Mouse (Mus musculus): ENCODE data around the gene Abca2. TPM values are rescaled to one million over a fixed set of nuclear protein-coding genes. Genes with fewer than 3 reads are reported as not detected.
A peak's percentile ranks its signal among the peaks of the same experiment; 100 is the strongest.

Gene Abca2
- total and polyA plus RNA-seq, 2 experiments from 2014 or later = 2.4 to 32.0 TPM

DNA sequence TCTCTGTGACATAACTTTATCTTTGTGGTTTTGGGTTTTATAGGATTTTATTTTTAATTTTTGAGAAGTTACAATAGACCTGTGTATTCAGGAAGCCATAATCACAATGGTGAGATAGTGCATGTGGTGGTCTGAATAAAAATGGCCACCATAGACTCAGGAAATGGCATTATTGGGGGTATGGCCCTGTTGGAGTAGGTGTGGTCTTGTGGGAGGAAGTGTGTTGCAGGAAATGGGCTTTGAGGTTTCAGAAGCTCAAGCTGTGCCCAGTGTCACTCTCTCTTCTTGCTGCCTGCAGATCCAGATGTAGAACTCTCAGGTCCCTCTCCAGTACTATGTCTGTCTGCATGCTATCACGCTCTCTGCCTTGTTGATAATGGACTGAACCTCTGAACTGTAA lies 52.0 kb downstream of the Abca2 start:
- Histone ChIP-seq H3K4me3 (ENCODE audit: low read depth, low read length) (no peak overlapping the region), H3K4me2 (ENCODE audit: low read depth, low read length) (no peak overlapping the region), H3K9ac (replicated peaks; ENCODE audit: low read depth, low read length) (no peak overlapping the region), H3K4me1 (ENCODE audit: control insufficient read depth, insufficient read depth) (no peaks in the 10 kb centered on the region; the same call in 1 of the 2 replicates), H3K36me3 (replicated peaks; ENCODE audit: control insufficient read depth, insufficient read depth, low read length) (no peaks in the 10 kb centered on the region), H3K27ac (ENCODE audit: low read depth) (no peak overlapping the region), H3K9me3 (replicated peaks; ENCODE audit: control insufficient read depth, low read length) (no peaks in the 10 kb centered on the region), H3K27me3 (ENCODE audit: control insufficient read depth, insufficient read depth, low read length) (no peaks in the 10 kb centered on the region)
- TF ChIP-seq CTCF (IDR thresholded peaks at IDR 0.05; ENCODE audit: low read depth) (no peak), EP300 (IDR thresholded peaks at IDR 0.05; ENCODE audit: low read depth) (no peak)
- no peak for ATAC-seq (ENCODE audit: insufficient read depth, low read depth)
- 77% methylated on average over 1 of the region's 1 CpGs for WGBS
- no peak for DNase-seq (ENCODE audit: low spot score)

DNA sequence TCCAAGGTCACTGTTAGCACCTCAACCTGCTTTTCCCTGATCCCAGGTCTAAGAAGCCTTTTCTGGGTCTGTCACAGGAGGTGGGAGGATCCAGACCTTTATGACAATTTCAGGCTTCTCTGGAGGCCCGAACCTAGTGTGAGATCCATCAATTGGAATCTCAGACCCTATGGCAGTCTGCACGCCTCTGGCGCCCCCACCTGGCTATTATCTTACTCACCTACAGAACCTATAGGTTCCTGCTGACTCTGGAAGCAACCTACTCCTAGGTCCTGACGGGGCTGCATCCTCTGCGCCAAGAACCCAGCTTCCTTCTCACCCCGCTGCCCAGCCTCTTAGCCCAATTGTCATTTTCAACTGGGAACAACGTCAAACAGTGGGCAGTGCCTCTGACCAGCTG lies 54.5 kb downstream of the Abca2 start:
- WGBS = 18% methylated on average over 7 of the region's 7 CpGs
- H3K4me3 ChIP-seq (ENCODE audit: low read depth, low read length) = no peak overlapping the region
- no peaks in the 10 kb centered on the region; the same call in 1 of the 2 replicates for H3K4me1 ChIP-seq (ENCODE audit: control insufficient read depth, insufficient read depth)
- no peak for ATAC-seq (ENCODE audit: insufficient read depth, low read depth)
- no peak overlapping the region for H3K9ac ChIP-seq (replicated peaks; ENCODE audit: low read depth, low read length)
- no peak overlapping the region for H3K27ac ChIP-seq (ENCODE audit: low read depth)
- H3K9me3 ChIP-seq (replicated peaks; ENCODE audit: control insufficient read depth, low read length) = no peaks in the 10 kb centered on the region
- TF ChIP-seq EP300 (IDR thresholded peaks at IDR 0.05; ENCODE audit: low read depth) (no peak), CTCF (IDR thresholded peaks at IDR 0.05; ENCODE audit: low read depth) (peak; percentile 51)
- DNase-seq (ENCODE audit: low spot score) = no peak
- H3K27me3 ChIP-seq (ENCODE audit: control insufficient read depth, insufficient read depth, low read length) = peaks cover 7% of the 10 kb centered on the region; the same call in 1 of the 2 replicates
- no peak overlapping the region for H3K4me2 ChIP-seq (ENCODE audit: low read depth, low read length)
- no peaks in the 10 kb centered on the region for H3K36me3 ChIP-seq (replicated peaks; ENCODE audit: control insufficient read depth, insufficient read depth, low read length)

DNA sequence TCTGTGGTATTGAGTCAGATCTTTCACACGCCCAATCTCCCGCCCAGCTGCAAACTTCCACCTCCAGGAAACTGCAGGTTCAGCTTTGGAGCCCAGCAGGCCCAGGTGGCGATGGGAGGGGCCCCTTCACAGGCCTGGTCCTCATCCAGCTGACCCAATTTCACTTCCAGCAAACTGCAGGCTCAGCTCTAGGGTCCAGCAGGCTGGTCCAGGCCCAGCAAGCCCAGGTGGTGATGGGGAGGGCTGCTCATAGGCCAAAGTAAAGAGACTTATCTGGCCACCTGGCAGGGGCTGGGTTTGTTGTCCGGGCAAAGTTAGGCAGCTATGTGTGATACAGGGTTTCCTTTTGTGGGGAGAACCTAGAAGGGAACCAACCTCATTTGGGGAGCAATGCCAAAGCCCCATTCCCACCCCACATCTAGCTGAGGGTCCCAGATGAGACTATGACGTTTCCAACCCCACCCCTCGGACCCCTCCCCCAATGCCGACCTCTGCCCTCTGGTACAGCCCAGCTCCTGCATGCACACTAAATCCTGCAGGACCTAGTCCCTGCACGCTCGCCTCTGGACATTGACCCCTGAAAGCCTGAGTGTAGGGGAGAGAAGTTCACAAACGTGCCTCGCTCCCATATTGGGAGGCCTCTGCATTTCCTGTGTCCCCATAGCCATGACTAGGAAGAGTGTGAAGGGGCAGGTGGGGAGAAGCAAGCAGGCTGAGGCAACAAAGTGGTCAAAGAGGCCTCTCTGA lies 56.6 kb downstream of the Abca2 start:
- Histone ChIP-seq H3K36me3 (replicated peaks; ENCODE audit: control insufficient read depth, insufficient read depth, low read length) (no peaks in the 10 kb centered on the region), H3K4me1 (ENCODE audit: control insufficient read depth, insufficient read depth) (no peaks in the 10 kb centered on the region), H3K27me3 (ENCODE audit: control insufficient read depth, insufficient read depth, low read length) (peaks cover 7% of the 10 kb centered on the region; the same call in 1 of the 2 replicates), H3K9me3 (replicated peaks; ENCODE audit: control insufficient read depth, low read length) (no peaks in the 10 kb centered on the region), H3K4me3 (ENCODE audit: low read depth, low read length) (no peak overlapping the region), H3K9ac (replicated peaks; ENCODE audit: low read depth, low read length) (no peak overlapping the region), H3K27ac (ENCODE audit: low read depth) (no peak overlapping the region), H3K4me2 (ENCODE audit: low read depth, low read length) (no peak overlapping the region)
- TF ChIP-seq EP300 (IDR thresholded peaks at IDR 0.05; ENCODE audit: low read depth) = no peak
- TF ChIP-seq CTCF (IDR thresholded peaks at IDR 0.05; ENCODE audit: low read depth) = no peak
- DNase-seq (ENCODE audit: low spot score) (no peak), ATAC-seq (ENCODE audit: insufficient read depth, low read depth) (no peak)
- WGBS = 60% methylated on average over 11 of the region's 11 CpGs

DNA sequence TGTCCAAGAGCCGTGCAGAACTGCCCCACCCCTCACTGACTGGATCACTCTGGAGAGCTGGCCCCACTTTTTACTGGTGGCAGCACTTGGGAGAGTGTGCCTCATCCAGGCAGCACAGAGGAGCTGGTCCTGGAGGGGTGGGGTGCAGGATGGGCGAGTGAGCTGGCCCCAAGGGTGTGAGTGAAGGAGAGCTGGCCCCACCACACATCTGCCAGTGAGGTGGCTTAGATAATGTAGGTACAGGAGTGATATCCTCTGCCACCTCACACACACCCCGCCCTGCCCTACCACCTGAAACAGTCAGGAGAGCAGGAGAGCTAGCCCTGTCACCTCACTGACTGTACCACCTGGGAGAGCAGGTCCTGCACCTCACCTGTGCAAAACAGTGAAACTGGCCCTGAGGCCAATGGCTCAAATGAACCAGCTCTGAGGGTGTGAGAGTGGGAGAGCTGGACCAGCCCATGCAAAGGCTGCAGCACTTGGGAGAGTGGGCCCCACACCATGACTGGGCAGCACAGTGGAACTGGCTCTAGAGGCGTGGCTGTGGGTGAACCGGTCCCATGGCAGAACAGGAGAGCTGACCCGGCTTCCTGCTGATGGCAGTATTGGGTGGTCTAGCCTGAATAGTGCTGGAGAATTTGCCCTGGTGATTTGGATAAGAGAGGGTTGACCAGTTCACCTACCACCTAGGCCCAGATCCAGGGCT lies 59.6 kb downstream of the Abca2 start:
- Histone ChIP-seq H3K9ac (replicated peaks; ENCODE audit: low read depth, low read length) (no peak overlapping the region), H3K27ac (ENCODE audit: low read depth) (no peak overlapping the region), H3K9me3 (replicated peaks; ENCODE audit: control insufficient read depth, low read length) (no peaks in the 10 kb centered on the region), H3K4me2 (ENCODE audit: low read depth, low read length) (no peak overlapping the region), H3K4me1 (ENCODE audit: control insufficient read depth, insufficient read depth) (no peaks in the 10 kb centered on the region), H3K4me3 (ENCODE audit: low read depth, low read length) (no peak overlapping the region), H3K27me3 (ENCODE audit: control insufficient read depth, insufficient read depth, low read length) (peaks cover 7% of the 10 kb centered on the region; the same call in 1 of the 2 replicates), H3K36me3 (replicated peaks; ENCODE audit: control insufficient read depth, insufficient read depth, low read length) (no peaks in the 10 kb centered on the region)
- 60% methylated on average over 6 of the region's 6 CpGs for WGBS
- ATAC-seq (ENCODE audit: insufficient read depth, low read depth) (no peak), DNase-seq (ENCODE audit: low spot score) (no peak)
- TF ChIP-seq CTCF (IDR thresholded peaks at IDR 0.05; ENCODE audit: low read depth) = no peak
- TF ChIP-seq EP300 (IDR thresholded peaks at IDR 0.05; ENCODE audit: low read depth) = no peak

DNA sequence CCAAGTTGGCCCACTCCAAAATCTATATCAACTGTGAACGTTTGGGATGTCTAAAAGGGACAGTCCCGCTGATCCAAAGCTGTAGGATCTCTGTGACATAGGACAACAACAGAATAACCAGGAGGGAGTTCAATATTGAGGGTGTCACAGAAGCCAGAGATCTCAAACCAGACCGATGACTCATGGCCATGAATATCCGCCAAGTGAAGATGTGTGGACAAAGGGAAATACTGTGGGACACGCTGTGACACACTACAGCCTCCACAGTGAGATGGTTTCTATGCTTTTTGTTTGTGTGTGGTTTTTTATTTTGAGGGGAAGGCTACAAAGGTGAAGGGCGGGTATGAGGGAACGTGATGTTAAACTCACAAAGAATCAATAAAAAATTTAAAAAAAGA lies 60.2 kb downstream of the Abca2 start:
- Histone ChIP-seq H3K9me3 (replicated peaks; ENCODE audit: control insufficient read depth, low read length) (no peaks in the 10 kb centered on the region), H3K4me3 (ENCODE audit: low read depth, low read length) (no peak overlapping the region)
- TF ChIP-seq EP300 (IDR thresholded peaks at IDR 0.05; ENCODE audit: low read depth) = no peak
- no peak for TF ChIP-seq CTCF (IDR thresholded peaks at IDR 0.05; ENCODE audit: low read depth)

More for the DNA sequence above, 60.2 kb downstream of the Abca2 start:
- H3K4me1 ChIP-seq (ENCODE audit: control insufficient read depth, insufficient read depth) = no peaks in the 10 kb centered on the region
- no peak for ATAC-seq (ENCODE audit: insufficient read depth, low read depth)
- 57% methylated on average over 7 of the region's 7 CpGs for WGBS
- no peak overlapping the region for H3K27ac ChIP-seq (ENCODE audit: low read depth)
- peaks cover 7% of the 10 kb centered on the region; the same call in 1 of the 2 replicates for H3K27me3 ChIP-seq (ENCODE audit: control insufficient read depth, insufficient read depth, low read length)
- H3K9ac ChIP-seq (replicated peaks; ENCODE audit: low read depth, low read length) = no peak overlapping the region
- no peak overlapping the region for H3K4me2 ChIP-seq (ENCODE audit: low read depth, low read length)
- no peaks in the 10 kb centered on the region for H3K36me3 ChIP-seq (replicated peaks; ENCODE audit: control insufficient read depth, insufficient read depth, low read length)
- no peak for DNase-seq (ENCODE audit: low spot score)
